Mouse (Mus musculus): ENCODE data around the gene Rad9b. TPM values are rescaled to one million over a fixed set of nuclear protein-coding genes. Genes with fewer than 3 reads are reported as not detected.

Gene Rad9b
- polyA plus RNA-seq, 1 experiment from 2014 or later, result 6.4 TPM

GRCm38 (mm10) chr5:122279799-122280421, 74.1 kb downstream of the Rad9b start:
- Histone ChIP-seq H3K4me3 (ENCODE audit: control insufficient read depth in 1 of 2, insufficient read depth in 1 of 2, low read depth in 1 of 2, low read length in 2 of 2) (no peak overlapping the region), H3K36me3 (ENCODE audit: control insufficient read depth, insufficient read depth, low read length) (no peaks in the 10 kb centered on the region), H3K9me3 (ENCODE audit: control insufficient read depth, low read length) (no peaks in the 10 kb centered on the region), H3K4me2 (ENCODE audit: low read length) (no peak overlapping the region), H3K27ac (replicated peaks in 1 of 2; ENCODE audit: control insufficient read depth in 1 of 2, insufficient read depth in 1 of 2, low read depth in 2 of 2, low read length in 2 of 2) (no peak overlapping the region), H3K27me3 (ENCODE audit: control insufficient read depth, insufficient read depth, low read length) (no peaks in the 10 kb centered on the region), H3K9ac (ENCODE audit: low read length) (no peak overlapping the region), H3K4me1 (ENCODE audit: control insufficient read depth in 2 of 2, insufficient read depth in 2 of 2, low read length in 2 of 2) (peaks cover 12 to 18% of the 10 kb centered on the region in 2 experiments)
- no peak for ATAC-seq (ENCODE audit: insufficient number of reproducible peaks, insufficient read depth, low FRiP score, low read depth)
- 66% methylated on average over 12 of the region's 12 CpGs for WGBS

- no peak overlapping the region for H3K27ac ChIP-seq (replicated peaks in 1 of 2; ENCODE audit: control insufficient read depth in 1 of 2, insufficient read depth in 1 of 2, low read depth in 2 of 2, low read length in 2 of 2)
- no peak overlapping the region for H3K9ac ChIP-seq (ENCODE audit: low read length)
- no peaks in the 10 kb centered on the region for H3K9me3 ChIP-seq (ENCODE audit: control insufficient read depth, low read length)
- no peak overlapping the region for H3K4me3 ChIP-seq (ENCODE audit: control insufficient read depth in 1 of 2, insufficient read depth in 1 of 2, low read depth in 1 of 2, low read length in 2 of 2)
- no peaks in the 10 kb centered on the region for H3K27me3 ChIP-seq (ENCODE audit: control insufficient read depth, insufficient read depth, low read length)
- WGBS, result 83% methylated on average over 7 of the region's 7 CpGs
- no peaks in the 10 kb centered on the region for H3K36me3 ChIP-seq (ENCODE audit: control insufficient read depth, insufficient read depth, low read length)
- ATAC-seq (ENCODE audit: insufficient number of reproducible peaks, insufficient read depth, low FRiP score, low read depth), result no peak
- H3K4me2 ChIP-seq (ENCODE audit: low read length), result no peak overlapping the region
- peaks cover 12 to 18% of the 10 kb centered on the region in 2 experiments for H3K4me1 ChIP-seq (ENCODE audit: control insufficient read depth in 2 of 2, insufficient read depth in 2 of 2, low read length in 2 of 2)
These were observed 75.1 kb downstream of the Rad9b start for GRCm38 (mm10) chr5:122278946-122279345.

- 40% methylated on average over 5 of the region's 5 CpGs for WGBS
- Histone ChIP-seq H3K9me3 (ENCODE audit: control insufficient read depth, low read length) (no peaks in the 10 kb centered on the region), H3K4me1 (ENCODE audit: control insufficient read depth in 2 of 2, insufficient read depth in 2 of 2, low read length in 2 of 2) (no peaks in the 10 kb centered on the region), H3K36me3 (ENCODE audit: control insufficient read depth, insufficient read depth, low read length) (no peaks in the 10 kb centered on the region), H3K4me2 (ENCODE audit: low read length) (no peak overlapping the region), H3K4me3 (ENCODE audit: control insufficient read depth in 1 of 2, insufficient read depth in 1 of 2, low read depth in 1 of 2, low read length in 2 of 2) (no peak overlapping the region), H3K27me3 (ENCODE audit: control insufficient read depth, insufficient read depth, low read length) (no peaks in the 10 kb centered on the region), H3K9ac (ENCODE audit: low read length) (no peak overlapping the region), H3K27ac (replicated peaks in 1 of 2; ENCODE audit: control insufficient read depth in 1 of 2, insufficient read depth in 1 of 2, low read depth in 2 of 2, low read length in 2 of 2) (no peak overlapping the region)
- no peak for ATAC-seq (ENCODE audit: insufficient number of reproducible peaks, insufficient read depth, low FRiP score, low read depth)
These were observed 79.2 kb downstream of the Rad9b start for GRCm38 (mm10) chr5:122274785-122275184.

Other genes starting within 250 kb of the Rad9b start
- gene Ccdc63, start 213.4 kb downstream of the Rad9b start, polyA plus RNA-seq (2014; fragmentation: Nextera tagmentation; extraction: Ambion mirVana), result 0.85 TPM in 1 of 2 replicates, not detected in the other
- 229 and 248 TPM in 2 replicates for gene Ppp1cc, start 196.0 kb downstream of the Rad9b start, polyA plus RNA-seq (2014; fragmentation: Nextera tagmentation; extraction: Ambion mirVana)
- gene Hvcn1, start 147.4 kb downstream of the Rad9b start, polyA plus RNA-seq (2014; fragmentation: Nextera tagmentation; extraction: Ambion mirVana), result 1.2 and 1.6 TPM in 2 replicates
- 3.4 and 3.7 TPM in 2 replicates for gene Tctn1, start 89.8 kb downstream of the Rad9b start, polyA plus RNA-seq (2014; fragmentation: Nextera tagmentation; extraction: Ambion mirVana)
- gene Pptc7, start 69.9 kb downstream of the Rad9b start, polyA plus RNA-seq (2014; fragmentation: Nextera tagmentation; extraction: Ambion mirVana), result 13.0 and 16.3 TPM in 2 replicates
- 220 and 249 TPM in 2 replicates for gene Vps29, start 136 bp upstream of the Rad9b start, polyA plus RNA-seq (2014; fragmentation: Nextera tagmentation; extraction: Ambion mirVana)
- gene Gpn3, start 17.6 kb upstream of the Rad9b start, polyA plus RNA-seq (2014; fragmentation: Nextera tagmentation; extraction: Ambion mirVana), result 52.3 and 59.5 TPM in 2 replicates
- gene Fam216a, start 18.1 kb upstream of the Rad9b start, polyA plus RNA-seq (2014; fragmentation: Nextera tagmentation; extraction: Ambion mirVana), result 55.0 and 64.5 TPM in 2 replicates
- gene Arpc3, start 37.6 kb upstream of the Rad9b start, polyA plus RNA-seq (2014; fragmentation: Nextera tagmentation; extraction: Ambion mirVana), result 37.9 and 46.4 TPM in 2 replicates
- 19.8 and 22.3 TPM in 2 replicates for gene Anapc7, start 67.5 kb upstream of the Rad9b start, polyA plus RNA-seq (2014; fragmentation: Nextera tagmentation; extraction: Ambion mirVana)
- gene Atp2a2, start 148.0 kb upstream of the Rad9b start, polyA plus RNA-seq (2014; fragmentation: Nextera tagmentation; extraction: Ambion mirVana), result 472 and 483 TPM in 2 replicates

Data from heart, embryonic 14.5 days (tissue).